Mouse (Mus musculus) layer of hippocampus, postnatal 10 days (tissue): ENCODE measurements around the gene Spp2. TPM values are rescaled to one million over a fixed set of nuclear protein-coding genes. Genes with fewer than 3 reads are reported as not detected.
A peak's percentile ranks its signal among the peaks of the same experiment; 100 is the strongest.
"Not testable (repeated sequence)": the region's sequence is repeated elsewhere in the genome, so short reads cannot be mapped to it uniquely, and the experiment has no call there.

Source experiments
- DNase-seq, 2 experiments: peaks; one replicate each; pipeline ENCODE4 v3.0.0; 2021; ENCODE audit warnings: low spot score in 2 of 2
- total RNA-seq, 2 experiments: library from RNA; stranded (reverse); gene quantifications; 2 replicates each; pipeline ENCODE4 v1.2.3; 2021

The Spp2 gene
- total RNA-seq, 2 experiments from 2014 or later, result 0.54 TPM; not detected in 1

- DNase-seq, result no peak
Measured at GRCm38 (mm10) chr1:88433096-88433883, 26.5 kb downstream of the Spp2 start.

GRCm38 (mm10) chr1:88434057-88434456 lies 27.3 kb downstream of the Spp2 start:
- no peak for DNase-seq

GRCm38 (mm10) chr1:88437206-88438126 lies 30.7 kb downstream of the Spp2 start:
- no peak for DNase-seq

- DNase-seq, result no peak
Measured at GRCm38 (mm10) chr1:88443383-88443782, 36.6 kb downstream of the Spp2 start.

- DNase-seq, result no peak
Measured at GRCm38 (mm10) chr1:88445400-88445799, 38.6 kb downstream of the Spp2 start.

GRCm38 (mm10) chr1:88446270-88447030 lies 39.7 kb downstream of the Spp2 start:
- DNase-seq, result no peak

GRCm38 (mm10) chr1:88447483-88447882 lies 40.7 kb downstream of the Spp2 start:
- no peak for DNase-seq

- DNase-seq, result not testable (repeated sequence)
Measured at GRCm38 (mm10) chr1:88448094-88448493, 41.3 kb downstream of the Spp2 start.

GRCm38 (mm10) chr1:88449741-88450140 lies 43.0 kb downstream of the Spp2 start:
- no peak for DNase-seq

GRCm38 (mm10) chr1:88450668-88451067 lies 43.9 kb downstream of the Spp2 start:
- no peak for DNase-seq

GRCm38 (mm10) chr1:88452198-88452597 lies 45.4 kb downstream of the Spp2 start:
- no peak for DNase-seq

- DNase-seq, result no peak
Measured at GRCm38 (mm10) chr1:88454703-88455102, 47.9 kb downstream of the Spp2 start.

GRCm38 (mm10) chr1:88455761-88456160 lies 49.0 kb downstream of the Spp2 start:
- no peak for DNase-seq

GRCm38 (mm10) chr1:88456451-88457072 lies 49.8 kb downstream of the Spp2 start:
- peak; percentile 74 to 79 for DNase-seq

GRCm38 (mm10) chr1:88459196-88459595 lies 52.4 kb downstream of the Spp2 start:
- DNase-seq, result no peak

- DNase-seq, result no peak
Measured at GRCm38 (mm10) chr1:88459655-88460054, 52.9 kb downstream of the Spp2 start.

- DNase-seq, result no peak
Measured at GRCm38 (mm10) chr1:88461096-88461495, 54.3 kb downstream of the Spp2 start.

GRCm38 (mm10) chr1:88462484-88462883 lies 55.7 kb downstream of the Spp2 start:
- no peak for DNase-seq

- no peak for DNase-seq
Measured at GRCm38 (mm10) chr1:88463241-88463640, 56.5 kb downstream of the Spp2 start.

- no peak for DNase-seq
Measured at GRCm38 (mm10) chr1:88464109-88464905, 57.5 kb downstream of the Spp2 start.
